Mouse (Mus musculus) embryonic fibroblast, embryonic 13.5 days (primary cell): Measurements from ENCODE around the gene Capn8.

Source experiments
- CTCF ChIP-seq: IDR thresholded peaks from 2 replicates; pipeline ENCODE4 v1.5.1; 2011; ENCODE audit warnings: mild to moderate bottlenecking, control low read depth, low read length, moderate library complexity, borderline replicate concordance; ENCODE audit not compliant: insufficient read depth
- POLR2A ChIP-seq: IDR thresholded peaks from 2 replicates; pipeline ENCODE4 v1.6.1; 2011; ENCODE audit warnings: low read depth, mild to moderate bottlenecking, control low read depth, low read length, moderate library complexity

- TF ChIP-seq CTCF: no peak
- TF ChIP-seq POLR2A: no peak
These were observed 41.1 kb upstream of the Capn8 start for GRCm38 (mm10) chr1:182523692-182524091.
